Mouse (Mus musculus) liver, embryonic 11.5 days (tissue): ENCODE data around the gene Nacad. TPM values are rescaled to one million over a fixed set of nuclear protein-coding genes. Genes with fewer than 3 reads are reported as not detected.

Source experiments
- ATAC-seq: fragments of 200-750 bp; cut with Nextera tagmentation; replicated peaks from 2 replicates; pipeline ENCODE4 v1.8.0; 2017; ENCODE audit warnings: moderate number of reproducible peaks, mild to moderate bottlenecking, moderate TSS enrichment, moderate library complexity; ENCODE audit not compliant: low FRiP score
- DNase-seq: peaks from one replicate; pipeline ENCODE4 v3.0.0-alpha.2; 2017; ENCODE audit warnings: low spot score
- H3K27ac ChIP-seq: fragments of 300-500 bp; sonication (generic); 2 replicates; pipeline ENCODE4 v1.5.1; 2014; ENCODE audit warnings: mild to moderate bottlenecking, low read depth, low read length, control low read depth
- H3K27me3 ChIP-seq: fragments of 300-500 bp; sonication (generic); replicated peaks from 2 replicates; pipeline ENCODE4 v1.6.1; 2014; ENCODE audit warnings: low read length, mixed read lengths; ENCODE audit not compliant: control insufficient read depth, insufficient read depth
- H3K36me3 ChIP-seq: fragments of 300-500 bp; sonication (generic); 2 replicates; pipeline ENCODE4 v1.6.1; 2014; ENCODE audit warnings: mild to moderate bottlenecking, low read length, moderate library complexity, mixed read lengths; ENCODE audit not compliant: control insufficient read depth, insufficient read depth
- H3K4me1 ChIP-seq: fragments of 300-500 bp; sonication (generic); replicated peaks from 2 replicates; pipeline ENCODE4 v1.6.1; 2014; ENCODE audit warnings: low read length, mixed read lengths; ENCODE audit not compliant: control insufficient read depth, insufficient read depth
- H3K4me2 ChIP-seq: fragments of 300-500 bp; sonication (generic); 2 replicates; pipeline ENCODE4 v1.6.1; 2014; ENCODE audit warnings: mild to moderate bottlenecking, control low read depth, moderate library complexity
- H3K4me3 ChIP-seq: fragments of 300-500 bp; sonication (generic); 2 replicates; pipeline ENCODE4 v1.5.1; 2014; ENCODE audit warnings: low read depth, low read length, control low read depth
- H3K9ac ChIP-seq: fragments of 300-500 bp; sonication (generic); 2 replicates; pipeline ENCODE4 v1.6.1; 2014; ENCODE audit warnings: low read depth, low read length, control low read depth
- H3K9me3 ChIP-seq: fragments of 300-500 bp; sonication (generic); 2 replicates; pipeline ENCODE4 v1.6.1; 2016; ENCODE audit warnings: low read length, inconsistent platforms, mixed read lengths; ENCODE audit not compliant: control insufficient read depth
- WGBS: fragments of 180-500 bp; shearing (Covaris S2); extraction: QIAGEN DNeasy Blood & Tissue Kit; methylation state at CpG from one replicate; pipeline ENCODE4 v1.1.7; 2014; 5-methylcytosine and 5-hydroxymethylcytosine counted together
- polyA plus RNA-seq: library from polyadenylated mRNA; unstranded; fragments of >200 nt; fragmentation: Nextera tagmentation; extraction: Ambion mirVana; gene quantifications from 2 replicates; pipeline ENCODE4 v1.2.1, GENCODE M21; 2014

Nacad gene
- polyA plus RNA-seq, 1 experiment from 2014 or later = 2.9 TPM

- H3K27ac ChIP-seq = no peak overlapping the region
- H3K4me2 ChIP-seq = peak overlapping the region; percentile 30
- 62% methylated on average over 6 of the region's 6 CpGs for WGBS
- no peak overlapping the region for H3K9ac ChIP-seq
- H3K4me1 ChIP-seq = peaks cover 14% of the 10 kb centered on the region
- H3K9me3 ChIP-seq = no peaks in the 10 kb centered on the region
- no peak for DNase-seq
- no peak overlapping the region for H3K4me3 ChIP-seq
- ATAC-seq = no peak
- no peaks in the 10 kb centered on the region for H3K27me3 ChIP-seq
- peaks cover 6% of the 10 kb centered on the region; the same call in 1 of the 2 replicates for H3K36me3 ChIP-seq
Measured at GRCm38 (mm10) chr11:6562359-6562758, 43.5 kb downstream of the Nacad start.

GRCm38 (mm10) chr11:6561474-6561873 is 44.4 kb downstream of the Nacad start:
- H3K4me3 ChIP-seq = no peak overlapping the region
- peaks cover 11% of the 10 kb centered on the region for H3K36me3 ChIP-seq
- DNase-seq (no peak), ATAC-seq (no peak)
- no peaks in the 10 kb centered on the region for H3K27me3 ChIP-seq
- H3K9me3 ChIP-seq = no peaks in the 10 kb centered on the region
- H3K4me2 ChIP-seq = peak overlapping the region; percentile 30
- H3K4me1 ChIP-seq = peaks cover 6% of the 10 kb centered on the region
- WGBS = 83% methylated on average over 4 of the region's 4 CpGs
- no peak overlapping the region for H3K9ac ChIP-seq
- no peak overlapping the region; the same call in 1 of the 2 replicates for H3K27ac ChIP-seq

- Histone ChIP-seq H3K9me3 (no peaks in the 10 kb centered on the region), H3K4me3 (no peak overlapping the region), H3K4me1 (no peaks in the 10 kb centered on the region; the same call in 1 of the 2 replicates), H3K36me3 (peaks cover 8% of the 10 kb centered on the region), H3K9ac (no peak overlapping the region), H3K27ac (no peak overlapping the region; the same call in 1 of the 2 replicates), H3K27me3 (no peaks in the 10 kb centered on the region), H3K4me2 (peak overlapping the region; percentile 30; the same call in 1 of the 2 replicates)
- DNase-seq (no peak), ATAC-seq (no peak)
- WGBS = 49% methylated on average over 13 of the region's 13 CpGs
Measured at GRCm38 (mm10) chr11:6560655-6561360, 45.0 kb downstream of the Nacad start.

- no peak overlapping the region for H3K4me3 ChIP-seq
- no peaks in the 10 kb centered on the region for H3K9me3 ChIP-seq
- no peak overlapping the region for H3K9ac ChIP-seq
- no peaks in the 10 kb centered on the region for H3K27me3 ChIP-seq
- no peak for DNase-seq
- no peak for ATAC-seq
- H3K27ac ChIP-seq = no peak overlapping the region
- H3K36me3 ChIP-seq = peaks cover 5% of the 10 kb centered on the region
- H3K4me1 ChIP-seq = no peaks in the 10 kb centered on the region; the same call in 1 of the 2 replicates
- WGBS = 85% methylated on average over 2 of the region's 2 CpGs
- H3K4me2 ChIP-seq = no peak overlapping the region
Measured at GRCm38 (mm10) chr11:6559996-6560395, 45.9 kb downstream of the Nacad start.

- H3K27ac ChIP-seq = no peak overlapping the region
- no peak overlapping the region for H3K4me3 ChIP-seq
- ATAC-seq (no peak), DNase-seq (no peak)
- peaks cover 2% of the 10 kb centered on the region; the same call in 1 of the 2 replicates for H3K4me1 ChIP-seq
- H3K9ac ChIP-seq = no peak overlapping the region
- H3K9me3 ChIP-seq = no peaks in the 10 kb centered on the region
- WGBS = 68% methylated on average over 3 of the region's 3 CpGs
- H3K4me2 ChIP-seq = no peak overlapping the region
- H3K36me3 ChIP-seq = peaks cover 9% of the 10 kb centered on the region
- H3K27me3 ChIP-seq = no peaks in the 10 kb centered on the region
Measured at GRCm38 (mm10) chr11:6558234-6558633, 47.6 kb downstream of the Nacad start.

- H3K36me3 ChIP-seq = peaks cover 8% of the 10 kb centered on the region
- H3K4me3 ChIP-seq = no peak overlapping the region
- DNase-seq = no peak
- peaks cover 17% of the 10 kb centered on the region for H3K4me1 ChIP-seq
- WGBS = 89% methylated on average over 3 of the region's 3 CpGs
- no peak overlapping the region for H3K9ac ChIP-seq
- no peak overlapping the region for H3K27ac ChIP-seq
- H3K4me2 ChIP-seq = no peak overlapping the region
- H3K9me3 ChIP-seq = no peaks in the 10 kb centered on the region
- H3K27me3 ChIP-seq = no peaks in the 10 kb centered on the region
- no peak for ATAC-seq
Measured at GRCm38 (mm10) chr11:6550201-6550600, 55.7 kb downstream of the Nacad start.

- Histone ChIP-seq H3K4me3 (no peak overlapping the region), H3K9me3 (no peaks in the 10 kb centered on the region), H3K4me1 (peaks cover 17% of the 10 kb centered on the region), H3K27me3 (no peaks in the 10 kb centered on the region), H3K9ac (no peak overlapping the region), H3K36me3 (peaks cover 8% of the 10 kb centered on the region), H3K27ac (no peak overlapping the region), H3K4me2 (no peak overlapping the region)
- 83% methylated on average over 2 of the region's 2 CpGs for WGBS
- ATAC-seq (no peak), DNase-seq (no peak)
Measured at GRCm38 (mm10) chr11:6549770-6550169, 56.1 kb downstream of the Nacad start.
